Mouse (Mus musculus) gastrocnemius, postnatal 25 days (tissue): Measurements from ENCODE around the gene Tas2r125. TPM values are rescaled to one million over a fixed set of nuclear protein-coding genes. Genes with fewer than 3 reads are reported as not detected.
"Not testable (repeated sequence)": the region's sequence is repeated elsewhere in the genome, so short reads cannot be mapped to it uniquely, and the experiment has no call there.

Experiments
- DNase-seq: peaks from one replicate; pipeline ENCODE4 v3.0.0; 2022
- long read RNA-seq, 2 experiments: library from polyadenylated mRNA; stranded (forward); transcript quantifications; one replicate each; pipeline ENCODE4 v2.0.0; 2021
- total RNA-seq, 2 experiments: library from RNA; stranded (reverse); gene quantifications; 1 replicate in 1 of 2; 2 replicates in 1 of 2; pipeline ENCODE4 v1.2.3; 2021

Tas2r125 gene
- not detected for total RNA-seq
- long read RNA-seq, experiment 1, result 0 reads
- long read RNA-seq, experiment 2, result 0 reads

DNA sequence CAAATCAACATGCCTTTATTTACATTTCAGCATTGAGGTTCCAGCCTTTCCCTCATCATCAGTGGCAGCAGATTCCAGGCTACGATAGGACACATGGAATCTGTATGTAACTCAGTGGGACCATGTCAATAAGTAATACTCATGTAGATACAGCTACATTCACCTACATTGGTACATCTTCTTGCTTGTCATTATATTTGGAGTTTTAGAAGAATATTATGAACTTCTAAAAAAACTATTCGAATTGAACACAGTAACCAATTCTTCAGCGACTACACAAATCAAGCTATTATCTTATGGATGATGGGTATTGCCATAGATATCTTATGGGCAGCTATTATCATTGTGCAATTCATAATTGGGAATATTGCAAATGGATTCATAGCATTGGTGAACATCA, at the start of gene Tas2r125:
TSS of gene Tas2r125 (plus strand) at position 301 of the 400 bp plus-strand sequence.
- no peak for DNase-seq

DNA sequence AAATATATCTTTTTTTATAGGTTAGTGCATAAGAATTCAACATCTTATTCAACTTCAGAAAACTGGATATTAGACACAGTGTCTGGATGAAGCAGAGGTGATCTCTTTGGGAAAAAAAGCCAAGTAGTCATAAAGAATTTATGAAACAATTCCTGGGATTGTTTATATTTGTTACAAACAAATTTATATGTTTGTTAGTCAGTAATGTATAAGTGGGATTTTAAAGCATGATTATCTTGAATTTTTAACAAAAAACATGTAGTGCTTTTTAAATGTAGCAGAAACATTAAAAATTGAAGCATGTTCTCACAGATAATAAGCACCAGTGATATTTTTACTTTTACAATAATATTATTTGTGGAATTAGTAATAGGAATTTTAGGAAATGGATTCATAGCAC, 41.7 kb upstream of the Tas2r125 start, which contains the start of gene Tas2r110:
TSS of gene Tas2r110 (plus strand) at position 301 of the 400 bp plus-strand sequence.
- DNase-seq, result no peak

DNA sequence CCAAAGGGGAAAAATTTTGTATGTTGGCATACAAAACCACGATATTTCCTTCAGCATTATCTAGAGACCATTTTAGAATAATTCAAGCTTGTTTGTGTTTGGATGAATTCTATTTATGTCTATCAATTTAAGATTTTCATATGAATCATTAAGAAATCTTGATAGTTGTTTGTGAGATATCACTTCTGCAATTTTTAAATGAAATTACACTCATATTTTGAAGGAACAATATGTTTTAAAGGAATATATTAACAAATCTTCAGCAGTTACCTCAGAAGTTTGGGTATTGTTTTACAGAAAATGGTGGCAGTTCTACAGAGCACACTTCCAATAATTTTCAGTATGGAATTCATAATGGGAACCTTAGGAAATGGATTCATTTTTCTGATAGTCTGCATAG, 16.7 kb upstream of the Tas2r125 start, which contains the start of gene Tas2r113:
TSS of gene Tas2r113 (plus strand) at position 301 of the 400 bp plus-strand sequence.
- no peak for DNase-seq

DNA sequence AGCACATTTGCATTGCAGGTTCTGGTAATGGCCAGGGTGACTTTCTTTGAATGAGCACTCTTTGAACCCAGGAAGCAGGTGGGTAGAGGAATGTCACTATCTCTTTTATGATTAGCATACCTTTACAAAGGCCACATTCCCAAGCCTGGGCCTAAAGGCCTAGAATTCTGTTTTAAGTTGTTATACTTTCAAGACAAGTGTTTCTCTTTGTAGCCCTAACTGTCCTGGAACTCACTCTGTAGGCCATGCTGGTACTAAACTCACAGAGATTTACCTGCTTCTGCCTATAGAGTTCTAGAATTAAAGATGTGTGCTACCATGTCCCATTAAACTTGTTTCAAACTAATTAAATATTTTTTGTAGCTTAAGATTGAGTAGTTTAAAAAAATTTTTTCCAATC, 31.9 kb downstream of the Tas2r125 start:
- not testable (repeated sequence) for DNase-seq

GRCm38 (mm10) chr6:132950802-132951201, 41.4 kb downstream of the Tas2r125 start, which contains the start of gene Tas2r129:
Gene Tas2r129 (plus strand): TSS chr6:132951102.
- no peak for DNase-seq

- no peak for DNase-seq
Observed at GRCm38 (mm10) chr6:132957819-132958218, 48.4 kb downstream of the Tas2r125 start, which contains the start of gene Tas2r131. Gene Tas2r131 (minus strand): TSS chr6:132957919.

Other genes with a start within 250 kb of the Tas2r125 start
- gene Tas2r121, start 208.6 kb upstream of the Tas2r125 start, total RNA-seq, result not detected
- gene Tas2r122, start 197.7 kb upstream of the Tas2r125 start, total RNA-seq, result not detected
- gene Tas2r115, start 171.6 kb upstream of the Tas2r125 start, total RNA-seq, result not detected
- gene Tas2r124, start 154.9 kb upstream of the Tas2r125 start, total RNA-seq, result not detected
- not detected for gene Tas2r102, start 147.5 kb upstream of the Tas2r125 start, total RNA-seq
- gene Tas2r136, start 131.5 kb upstream of the Tas2r125 start, total RNA-seq, result not detected
- gene Tas2r117, start 106.8 kb upstream of the Tas2r125 start, total RNA-seq, result not detected
- not detected for gene Tas2r123, start 62.5 kb upstream of the Tas2r125 start, total RNA-seq
- not detected for gene Tas2r116, start 54.2 kb upstream of the Tas2r125 start, total RNA-seq
- gene Tas2r110, start 41.6 kb upstream of the Tas2r125 start, total RNA-seq, result not detected
- not detected for gene Tas2r113, start 16.6 kb upstream of the Tas2r125 start, total RNA-seq
- not detected for gene Tas2r129, start 41.5 kb downstream of the Tas2r125 start, total RNA-seq
- gene Tas2r131, start 48.3 kb downstream of the Tas2r125 start, total RNA-seq, result not detected
- gene Tas2r109, start 71.3 kb downstream of the Tas2r125 start, total RNA-seq, result not detected
- gene Tas2r103, start 127.5 kb downstream of the Tas2r125 start, total RNA-seq, result not detected
- not detected for gene Tas2r140, start 146.2 kb downstream of the Tas2r125 start, total RNA-seq
- 100 to 1,000 TPM in 1 of 2 experiments, 10 to 100 TPM in 1; 93.6 to 114 TPM for gene Smim10l1, start 195.3 kb downstream of the Tas2r125 start, total RNA-seq